Mouse (Mus musculus) 3134 (cell line): ENCODE measurements around the gene Gm8439.
"Not testable (repeated sequence)": the region's sequence is repeated elsewhere in the genome, so short reads cannot be mapped to it uniquely, and the experiment has no call there.

Experiments used
- DNase-seq: peaks from one replicate; pipeline ENCODE4 v3.0.0-alpha.2; 2011; ENCODE audit warnings: low spot score; ENCODE audit not compliant: insufficient read length; ENCODE audit errors: extremely low read depth

The Gm8439 gene

DNA sequence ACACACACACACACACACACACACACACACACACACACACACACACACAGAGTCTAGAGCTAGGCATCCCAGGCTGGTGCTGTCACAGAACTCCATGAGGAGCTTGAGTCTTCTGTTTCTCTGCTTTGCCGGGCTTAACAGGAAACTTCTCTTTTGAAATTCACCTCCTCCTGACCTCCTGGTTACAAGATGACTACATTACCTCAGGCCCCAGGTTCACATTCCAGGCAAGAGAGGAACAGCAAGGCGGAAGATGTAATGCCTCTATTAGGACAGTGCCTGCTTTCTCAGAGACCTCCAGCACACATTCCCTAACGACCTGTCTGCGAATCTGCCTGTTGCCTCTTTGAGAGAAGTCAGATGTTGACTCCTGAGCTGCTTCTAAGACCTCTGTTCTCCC is at the start of gene Gm8439:
Gene Gm8439 (plus strand): TSS at position 301 of the 400 bp plus-strand sequence.
- no peak for DNase-seq

DNA sequence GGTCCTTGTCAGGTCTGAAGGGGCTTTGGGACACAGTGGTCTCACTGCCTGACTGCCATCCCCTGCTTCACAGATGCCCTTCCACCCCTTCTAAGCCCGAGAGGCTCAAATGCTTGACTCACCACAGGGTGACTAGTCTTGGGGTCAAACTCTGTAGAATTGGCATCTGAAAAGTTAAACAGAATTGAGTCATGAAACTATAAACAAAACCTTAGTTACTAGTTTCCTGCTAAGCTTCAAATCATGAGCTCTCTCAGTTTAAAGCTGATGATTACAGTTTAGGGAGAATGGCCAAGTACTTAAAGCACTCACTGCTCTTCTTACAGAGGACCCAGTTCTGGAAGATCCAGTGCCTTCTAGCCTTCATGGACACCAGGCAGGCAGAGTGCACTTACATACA is 43.6 kb upstream of the Gm8439 start:
- no peak for DNase-seq

DNA sequence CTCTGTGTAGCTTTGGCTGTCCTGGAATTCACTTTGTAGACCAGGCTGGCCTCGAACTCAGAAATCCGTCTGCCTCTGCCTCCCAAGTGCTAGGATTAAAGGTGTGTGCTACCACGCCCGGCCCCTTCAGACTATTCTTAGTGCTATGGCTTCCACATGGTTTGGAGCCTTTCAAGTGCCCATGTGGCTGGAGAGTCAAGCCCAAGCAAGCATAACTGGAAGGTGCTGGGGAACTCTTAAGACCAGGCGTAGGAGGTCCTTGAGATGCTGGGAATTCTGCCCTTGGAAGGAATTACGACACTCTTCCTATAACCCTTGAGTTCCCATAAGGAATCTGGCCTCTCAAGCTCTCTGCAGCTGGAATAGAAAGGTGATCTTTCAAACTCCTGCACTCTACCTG is 32.0 kb upstream of the Gm8439 start:
- no peak for DNase-seq

DNA sequence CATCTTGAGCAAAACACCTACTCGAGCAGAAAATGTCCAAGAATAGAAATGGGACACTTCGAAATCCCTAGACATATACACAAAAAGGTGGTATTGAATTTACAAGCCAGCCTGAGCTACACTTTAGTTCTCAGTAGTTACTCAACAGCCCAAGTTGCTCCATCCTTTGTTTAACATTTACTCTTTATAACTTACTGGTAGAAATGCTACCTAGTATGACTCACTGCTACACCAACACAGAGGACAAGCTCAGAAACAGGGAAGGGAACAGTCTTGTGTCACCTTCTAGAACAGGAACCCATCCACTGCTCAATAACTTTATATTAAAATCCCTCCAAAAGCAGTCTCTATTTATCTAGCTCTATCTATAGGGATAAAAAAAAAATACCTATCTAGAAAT is 22.8 kb upstream of the Gm8439 start:
- DNase-seq, result no peak

DNA sequence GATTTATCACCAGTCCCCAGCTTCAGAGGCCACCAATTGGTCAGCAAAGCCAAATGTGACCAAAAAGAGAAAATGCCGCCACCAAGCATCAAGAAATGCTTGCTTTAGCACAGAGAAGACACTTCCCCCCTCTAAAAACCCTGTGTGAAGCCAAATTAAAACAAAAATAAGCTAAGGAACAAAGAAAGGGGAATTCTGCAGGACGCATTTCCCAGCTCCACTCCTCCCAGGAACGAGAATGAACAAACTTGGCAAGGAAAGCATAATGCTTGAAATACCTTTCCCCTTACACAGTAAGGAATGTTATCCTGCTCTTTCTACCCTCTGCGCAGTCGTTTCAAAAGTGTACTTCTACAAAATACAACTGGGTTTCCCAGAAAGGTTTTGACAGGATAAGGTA is 20.5 kb upstream of the Gm8439 start:
- peak; percentile 41 for DNase-seq

DNA sequence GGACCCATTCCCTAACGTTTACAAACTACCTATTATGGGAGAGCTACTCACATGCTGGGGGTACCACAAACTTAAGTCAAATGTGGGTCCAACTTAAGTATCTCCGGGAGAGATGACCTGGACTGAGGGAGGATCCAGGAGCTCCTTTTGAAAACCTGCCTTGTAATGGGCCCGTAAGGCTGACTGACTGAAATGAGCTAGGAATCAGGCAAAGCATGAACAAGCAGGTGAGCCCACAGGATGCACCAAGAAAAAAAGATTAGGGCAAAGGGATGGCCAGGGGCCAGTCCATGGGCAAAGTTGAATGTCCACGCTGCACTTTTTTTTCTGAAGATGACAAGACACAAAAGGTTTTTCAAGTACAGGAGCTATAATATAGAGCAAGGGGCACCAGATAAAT is 19.5 kb upstream of the Gm8439 start:
- no peak for DNase-seq

DNA sequence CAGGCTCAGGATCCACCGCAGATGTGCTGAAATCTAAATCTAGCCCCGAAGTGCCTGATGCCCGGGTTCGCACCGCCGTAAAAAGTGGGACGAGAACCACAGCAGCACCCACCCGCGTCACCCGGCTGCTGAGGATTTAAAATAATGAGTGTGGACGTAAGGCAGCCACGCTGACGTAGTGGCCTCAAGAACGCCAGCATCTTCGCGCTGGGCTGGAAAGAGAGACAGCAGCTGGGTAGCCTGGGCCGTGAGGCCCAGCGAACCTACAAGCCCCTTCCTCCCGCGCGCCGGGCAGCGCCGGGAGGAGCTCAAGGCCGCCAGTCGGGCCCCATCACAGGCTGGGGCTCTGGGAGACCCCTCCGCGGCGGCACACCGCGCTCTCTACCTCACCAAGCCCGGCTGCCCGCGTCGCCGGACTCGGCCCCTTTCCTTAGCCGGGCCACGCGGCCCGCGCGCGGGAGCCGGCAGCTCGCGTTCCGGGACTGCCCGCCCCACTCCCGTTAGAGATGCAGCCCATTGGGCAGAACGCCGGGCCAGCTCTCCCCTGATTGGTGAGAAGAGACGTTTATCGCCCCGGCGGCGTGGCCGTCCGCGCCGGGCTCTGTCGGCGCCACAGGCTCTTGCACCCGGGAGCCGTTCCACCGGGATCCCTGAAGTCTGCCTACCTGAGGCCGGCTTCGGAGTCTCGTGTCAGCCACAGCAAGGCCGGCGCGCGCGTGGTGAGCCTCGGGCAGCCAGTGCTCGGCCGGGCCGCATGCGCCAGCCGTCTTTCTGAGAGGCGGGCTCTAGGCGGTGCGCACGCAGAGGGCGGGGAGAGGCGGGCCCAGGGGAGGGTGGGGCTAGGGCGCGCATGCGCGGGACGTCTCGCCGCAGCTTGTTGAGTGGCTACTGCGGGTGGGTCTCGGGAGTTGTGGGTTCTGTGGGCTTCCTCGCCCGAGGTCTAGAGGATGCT is 18.8 kb upstream of the Gm8439 start, which contains the start of gene Ctps:
Gene Ctps (minus strand): TSS at position 791 of the 952 bp plus-strand sequence.
- DNase-seq, result peak; percentile 95

DNA sequence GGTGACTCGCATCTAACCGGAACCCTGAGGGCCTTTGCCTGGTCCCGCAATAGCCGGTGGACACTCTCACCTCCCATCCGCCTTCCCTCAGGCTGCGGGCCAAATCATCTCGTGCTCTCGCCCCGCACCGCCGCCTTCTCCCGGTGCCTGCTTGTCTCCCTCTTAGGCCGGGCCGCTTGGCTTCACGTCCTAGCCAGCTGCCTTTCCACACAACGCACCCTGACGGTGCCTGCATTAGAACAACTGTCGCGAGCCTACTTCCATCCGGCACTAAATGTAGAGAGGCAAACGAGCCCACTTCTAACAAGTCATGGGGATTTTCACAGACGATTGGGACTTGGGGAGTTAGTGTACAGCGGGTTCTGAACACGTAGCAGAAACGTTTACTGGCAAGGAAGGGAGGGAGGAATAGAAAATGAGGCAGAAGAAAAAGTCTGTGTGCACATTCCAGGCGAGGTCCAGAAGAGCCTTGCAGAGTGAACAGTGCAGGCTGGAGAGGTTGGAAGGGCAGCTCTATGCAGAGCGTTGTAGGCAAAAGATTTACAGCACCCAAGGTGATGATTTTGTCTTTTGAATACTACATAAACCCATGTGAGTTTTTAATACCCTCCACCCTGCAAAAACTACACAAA is 18.0 kb upstream of the Gm8439 start:
- no peak for DNase-seq

DNA sequence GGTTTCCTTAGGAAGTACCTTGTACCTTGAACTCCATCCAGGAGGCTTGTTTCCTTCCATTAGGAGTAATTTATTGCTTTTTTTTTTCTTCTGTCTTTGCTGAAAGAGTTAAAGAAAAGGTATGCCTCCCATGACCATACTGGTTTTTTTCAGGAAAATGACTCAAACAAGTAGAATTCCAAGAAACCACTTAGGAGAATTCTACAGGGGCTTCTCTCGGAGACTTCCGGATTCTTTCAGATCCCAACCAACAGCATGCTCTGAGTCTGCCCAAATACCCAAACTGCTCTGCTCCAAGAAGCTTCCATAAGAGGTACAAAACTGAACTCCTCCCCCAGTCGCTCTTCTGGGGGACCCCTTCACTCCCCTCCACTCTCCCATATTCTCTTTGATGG is 17.5 kb upstream of the Gm8439 start:
- peak; percentile 62 for DNase-seq

DNA sequence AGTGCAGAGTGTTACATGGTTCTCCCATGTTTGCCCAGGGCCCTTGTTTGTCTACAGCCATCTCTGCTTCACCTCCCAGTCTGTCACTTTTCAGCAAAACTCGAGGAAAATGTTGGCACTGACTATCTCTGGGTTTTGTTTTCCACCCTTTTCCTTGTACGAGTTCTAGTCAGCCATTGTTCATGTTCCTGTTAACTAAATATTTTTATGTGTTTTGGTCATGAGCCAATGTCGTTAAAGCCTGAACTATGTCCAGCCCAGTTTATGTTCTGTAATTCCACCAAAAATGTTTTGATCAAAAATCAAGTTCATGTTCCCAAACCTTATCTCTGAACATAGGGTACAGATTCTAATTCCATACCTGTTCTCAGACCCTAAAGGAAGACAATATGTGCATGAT is 16.9 kb upstream of the Gm8439 start:
- no peak for DNase-seq

DNA sequence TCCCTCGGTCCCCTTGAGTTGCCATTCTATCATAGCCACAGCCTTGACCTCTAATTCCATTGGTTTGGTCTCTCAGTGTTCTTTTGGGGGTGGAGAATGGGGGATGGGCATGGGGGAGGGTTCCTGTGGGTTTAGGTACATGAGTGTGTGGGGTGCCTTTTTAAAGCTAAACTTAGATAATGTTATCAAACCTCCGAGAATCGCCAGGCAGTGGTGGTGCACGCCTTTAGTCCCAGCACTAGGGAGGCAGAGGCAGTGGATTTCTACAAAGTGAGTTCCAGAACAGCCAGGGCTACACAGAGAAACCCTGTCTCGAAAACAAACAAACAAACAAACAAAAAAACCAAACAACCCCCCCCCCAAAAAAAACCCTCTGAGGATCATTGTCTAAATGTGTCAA is 7.7 kb upstream of the Gm8439 start:
- no peak for DNase-seq

DNA sequence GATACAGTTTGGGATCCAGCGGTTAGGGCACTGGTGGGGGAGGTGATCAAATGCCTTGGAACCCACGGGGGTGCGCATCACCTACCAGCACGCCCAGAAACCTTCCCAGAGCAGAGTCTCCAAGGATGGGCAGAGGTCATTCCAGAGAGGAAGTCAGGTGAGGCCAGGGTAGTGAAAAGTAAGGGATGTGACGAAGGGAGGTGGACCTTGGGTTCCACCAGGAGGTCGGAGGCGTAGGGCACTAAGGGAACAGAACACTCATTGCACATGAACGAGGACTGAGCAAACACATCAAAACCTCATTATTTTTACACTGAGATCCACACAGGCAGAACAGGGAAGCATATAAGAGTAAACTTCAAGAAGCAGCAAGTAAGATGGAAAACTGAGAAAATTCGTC is 6.8 kb upstream of the Gm8439 start:
- no peak for DNase-seq

DNA sequence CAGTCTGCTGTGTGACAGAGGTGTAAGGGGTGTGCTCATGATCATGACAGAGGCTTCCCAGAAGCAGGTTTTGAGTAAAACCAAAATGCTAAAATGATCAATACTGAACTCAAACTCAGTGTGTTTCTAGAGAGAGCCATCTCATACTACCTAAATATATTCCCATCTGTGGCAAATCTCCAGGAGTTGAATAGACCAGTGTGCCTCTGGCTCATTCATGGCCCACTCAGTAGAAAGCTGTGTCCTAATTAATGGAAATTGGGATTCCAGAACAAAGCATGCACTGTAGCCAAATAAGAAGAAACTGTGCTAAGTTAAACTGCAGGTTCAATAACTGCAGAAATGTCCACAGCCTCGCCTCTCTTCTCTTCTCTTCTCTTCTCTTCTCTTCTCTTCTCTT is 1.6 kb upstream of the Gm8439 start:
- no peak for DNase-seq

DNA sequence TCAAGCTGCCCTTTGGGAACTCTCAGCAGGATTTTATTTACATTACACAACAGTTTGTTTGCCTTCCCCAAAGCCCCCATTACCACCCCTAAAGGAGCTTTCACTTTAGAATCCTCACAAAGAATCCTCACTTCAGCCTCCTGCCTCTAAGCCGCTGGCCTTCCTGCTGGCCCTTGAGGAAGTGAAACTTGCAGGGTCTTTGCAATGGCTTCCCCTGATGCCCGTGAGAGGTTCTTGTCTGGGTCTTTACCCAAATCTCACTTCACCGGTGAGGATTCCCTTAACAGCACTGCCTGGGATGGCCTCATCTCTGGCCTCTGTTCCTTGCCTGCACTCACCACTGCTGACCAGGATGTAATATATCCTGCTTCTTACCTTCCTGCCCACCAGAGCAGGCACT is 525 bp downstream of the Gm8439 start:
- no peak for DNase-seq

DNA sequence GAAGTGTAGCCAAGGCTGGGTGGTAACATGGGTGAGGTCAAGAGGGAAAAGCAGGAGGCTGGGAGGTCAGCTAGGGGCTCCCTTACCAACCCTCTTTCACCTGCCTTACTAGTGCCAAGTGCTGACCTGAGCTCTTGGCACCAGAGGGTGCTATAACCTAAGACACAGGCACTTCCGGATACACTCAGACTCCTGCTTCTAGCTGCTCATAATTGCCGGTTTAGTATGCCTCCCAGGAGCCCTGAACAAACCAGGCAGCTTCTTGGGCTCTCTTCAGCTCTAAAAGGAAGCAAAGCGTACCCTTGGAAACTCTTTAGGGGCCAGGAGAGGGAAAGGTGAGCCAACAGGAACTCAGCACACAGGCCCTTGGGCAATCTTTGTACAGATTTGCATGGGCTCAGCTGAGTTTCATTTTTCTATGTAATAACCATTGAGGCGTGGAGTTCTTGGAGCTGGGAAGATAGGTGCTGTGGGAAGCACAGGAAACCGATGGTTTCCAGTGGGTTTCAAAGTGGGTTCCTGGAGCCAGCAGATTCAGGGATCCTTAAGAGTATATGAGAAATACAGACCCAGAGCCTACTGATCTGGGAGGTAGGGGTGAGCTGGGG is 1.4 kb downstream of the Gm8439 start:
- peak; percentile 32 for DNase-seq

DNA sequence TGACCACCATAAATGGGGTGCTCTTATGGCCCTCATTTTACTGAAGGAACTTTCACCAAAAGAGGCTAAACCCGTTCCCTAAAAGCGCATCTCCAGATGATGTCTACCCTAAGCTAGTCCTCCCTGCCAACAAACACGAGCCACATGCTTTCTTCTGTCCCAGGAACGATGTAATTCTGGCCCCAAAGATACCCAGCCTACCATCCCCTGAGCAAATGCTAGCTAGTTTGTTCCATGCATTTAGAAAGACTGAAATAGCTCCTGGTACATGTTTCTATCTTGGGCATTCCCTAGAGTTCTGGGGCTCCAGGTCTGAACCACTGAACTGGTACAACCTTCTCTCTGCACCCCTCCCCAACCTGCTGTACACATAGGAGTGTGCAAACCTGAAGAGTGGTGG is 2.4 kb downstream of the Gm8439 start:
- DNase-seq, result no peak

DNA sequence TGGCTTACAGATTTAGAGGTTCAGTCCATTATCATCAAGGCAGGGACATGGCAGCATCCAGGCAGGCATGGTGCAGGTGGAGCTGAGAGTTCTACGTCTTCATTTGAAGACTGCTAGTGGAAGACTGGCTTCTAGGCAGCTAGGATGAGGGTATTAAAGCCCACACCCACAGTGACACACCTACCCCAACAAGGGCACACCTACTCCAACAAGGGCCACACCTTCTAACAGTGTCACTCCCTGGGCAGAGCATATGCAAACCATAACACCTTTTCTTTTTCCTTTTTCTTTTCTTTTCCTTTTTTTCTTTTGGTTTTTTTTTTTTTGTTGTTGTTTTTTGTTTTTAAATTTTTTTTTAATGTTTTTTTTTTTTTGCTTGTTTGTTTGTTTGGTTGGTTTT is 7.7 kb downstream of the Gm8439 start:
- not testable (repeated sequence) for DNase-seq

DNA sequence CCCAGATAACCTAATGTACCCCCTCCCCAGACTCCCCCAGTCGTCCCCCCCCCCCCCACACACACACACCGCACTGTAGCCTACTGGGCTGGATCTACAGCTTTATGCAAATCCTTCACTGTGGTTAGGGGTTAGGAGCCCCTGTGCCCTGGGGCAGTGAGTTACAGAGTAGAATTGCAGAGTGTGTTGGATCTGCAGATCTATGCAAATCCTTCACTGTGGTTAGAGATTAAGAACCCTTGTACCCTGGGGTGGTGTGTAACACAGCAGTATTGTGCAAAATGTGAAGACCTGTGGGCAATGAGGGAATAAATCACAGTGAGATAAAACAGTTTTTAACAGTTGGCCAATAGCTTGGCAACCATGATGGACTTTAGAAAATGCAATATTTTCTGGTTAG is 10.4 kb downstream of the Gm8439 start:
- no peak for DNase-seq

DNA sequence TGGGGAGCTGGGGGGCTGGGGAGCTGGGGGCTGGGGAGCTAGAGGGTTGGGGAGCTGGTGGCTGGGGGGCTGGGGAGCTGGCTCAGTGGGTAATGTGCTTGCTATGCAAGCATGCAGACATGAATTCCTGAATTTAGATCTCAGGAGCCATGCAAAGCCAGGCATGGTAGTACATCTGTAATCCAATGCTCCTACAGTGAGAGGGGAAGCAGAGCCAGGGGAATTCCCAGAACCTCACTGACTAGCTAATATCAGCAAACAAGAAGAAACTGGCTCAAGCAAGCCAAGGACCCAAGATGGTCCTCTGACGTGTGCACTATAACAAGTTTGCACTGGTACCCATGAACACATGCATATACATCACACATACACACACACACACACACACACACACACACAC is 13.2 kb downstream of the Gm8439 start:
- no peak for DNase-seq

DNA sequence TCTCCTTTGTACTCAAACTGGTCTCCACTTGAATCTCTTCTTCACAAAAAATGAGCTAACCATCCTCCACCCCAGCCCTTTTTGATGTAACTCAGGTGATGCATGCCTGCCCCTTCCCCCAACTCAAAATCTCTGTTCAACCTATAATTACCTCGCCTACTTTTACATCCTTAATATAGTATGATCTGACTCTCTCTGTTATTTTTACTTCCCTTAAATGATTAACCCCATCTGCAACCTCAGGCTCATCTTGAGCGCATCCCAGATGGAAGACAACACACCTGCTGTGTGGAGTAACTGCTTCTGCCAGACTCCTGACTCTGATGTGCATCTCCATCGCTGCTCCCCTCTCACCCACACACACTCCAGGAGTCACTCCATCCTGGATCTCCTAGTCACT is 14.1 kb downstream of the Gm8439 start:
- DNase-seq, result no peak

DNA sequence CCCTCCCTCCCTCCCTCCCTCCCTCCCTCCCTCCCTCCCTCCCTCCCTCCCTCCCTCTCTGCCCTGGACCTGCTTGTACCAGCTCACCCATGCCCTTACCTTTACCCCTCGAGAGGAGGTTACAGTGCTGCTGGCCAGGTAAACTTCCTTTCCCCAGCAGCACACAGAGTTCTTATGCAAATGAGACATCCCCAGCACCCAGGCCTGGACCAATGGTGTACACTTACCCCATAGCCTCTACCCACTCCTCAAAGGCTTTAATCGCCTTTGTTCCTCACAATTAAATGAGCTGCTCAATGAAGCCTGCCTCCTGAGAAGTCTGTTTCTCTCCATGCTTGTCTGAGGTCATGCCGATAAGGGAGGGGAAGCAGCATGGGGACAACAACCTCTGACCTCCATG is 18.4 kb downstream of the Gm8439 start:
- no peak for DNase-seq

DNA sequence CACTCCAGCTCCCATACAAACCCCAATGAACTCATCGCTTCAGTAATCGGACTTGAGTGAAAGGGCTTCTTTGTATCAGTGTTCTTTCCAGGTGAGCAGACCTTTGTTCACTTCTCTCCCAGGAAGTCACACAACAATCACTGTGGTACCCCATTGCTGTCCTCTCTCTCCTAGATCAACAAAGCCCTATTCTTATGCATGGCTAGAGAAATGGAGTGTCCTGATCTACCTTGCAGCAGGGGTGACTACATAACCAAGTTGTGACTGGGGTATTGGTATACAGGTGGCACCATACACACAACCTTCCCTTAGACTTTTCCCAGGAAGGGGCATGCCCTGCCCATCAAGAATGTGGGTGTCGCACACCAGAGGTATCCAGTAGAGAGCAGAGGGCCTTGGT is 22.5 kb downstream of the Gm8439 start:
- DNase-seq, result no peak
